Mouse (Mus musculus) E14TG2a.4 (cell line): ENCODE results near the gene Olfr56.
A peak's percentile ranks its signal among the peaks of the same experiment; 100 is the strongest.
"Not testable (repeated sequence)": the region's sequence is repeated elsewhere in the genome, so short reads cannot be mapped to it uniquely, and the experiment has no call there.

Source experiments
- H3K27me3 ChIP-seq: 2 replicates; pipeline ENCODE4 v1.6.1; 2014; ENCODE audit warnings: low read length, control low read depth; ENCODE audit not compliant: insufficient read depth
- H3K36me3 ChIP-seq: 2 replicates; pipeline ENCODE4 v1.6.1; 2014; ENCODE audit warnings: low read length, control low read depth; ENCODE audit not compliant: insufficient read depth
- H3K4me1 ChIP-seq: replicated peaks from 2 replicates; pipeline ENCODE4 v1.6.1; 2014; ENCODE audit warnings: low read depth, low read length, control low read depth
- H3K4me3 ChIP-seq: replicated peaks from 2 replicates; pipeline ENCODE4 v1.5.1; 2014; ENCODE audit warnings: mild to moderate bottlenecking, low read length
- H3K9me3 ChIP-seq: 2 replicates; pipeline ENCODE4 v1.6.1; 2014; ENCODE audit warnings: low read length, control low read depth
- CTCF ChIP-seq: conservative IDR thresholded peaks from 2 replicates; pipeline ENCODE4 v1.5.1; 2014; ENCODE audit warnings: low read length
- NANOG ChIP-seq: IDR thresholded peaks from 2 replicates; pipeline ENCODE4 v1.6.1; 2014; ENCODE audit warnings: borderline replicate concordance, low read length, mixed read lengths
- POU5F1 ChIP-seq: IDR thresholded peaks from 2 replicates; pipeline ENCODE4 v1.6.1; 2014; ENCODE audit warnings: low read length, borderline replicate concordance

The Olfr56 gene

GRCm38 (mm10) chr11:49124169-49124568 is 145.5 kb downstream of the Olfr56 start:
- Histone ChIP-seq H3K36me3 (no peaks in the 10 kb centered on the region), H3K27me3 (no peaks in the 10 kb centered on the region), H3K4me3 (no peak overlapping the region), H3K4me1 (no peaks in the 10 kb centered on the region), H3K9me3 (no peaks in the 10 kb centered on the region)
- TF ChIP-seq CTCF: no peak
- TF ChIP-seq NANOG: no peak
- no peak for TF ChIP-seq POU5F1

DNA sequence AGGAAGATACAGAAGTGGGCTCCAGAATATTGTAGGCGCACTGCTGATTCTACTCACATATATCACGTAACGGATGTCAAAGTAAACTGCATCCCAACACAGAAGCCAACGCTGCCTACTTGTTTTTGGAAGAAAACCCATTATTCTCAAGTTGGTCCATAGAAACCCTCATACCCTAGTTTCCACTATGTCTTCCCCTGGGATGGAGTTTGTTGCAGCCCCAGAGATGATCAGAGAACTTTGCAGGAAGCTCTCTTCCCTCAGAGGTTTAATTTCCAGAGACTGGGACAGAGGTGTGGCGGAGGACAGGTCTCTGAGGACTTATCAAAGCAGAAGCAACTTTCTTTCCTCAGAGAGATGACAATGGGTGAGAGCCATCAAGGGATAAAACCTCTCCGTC is 163.3 kb downstream of the Olfr56 start, which contains the start of gene Olfr1395:
TSS of gene Olfr1395 (plus strand) at position 301 of the 400 bp plus-strand sequence.
- no peaks in the 10 kb centered on the region for H3K4me1 ChIP-seq
- no peak for TF ChIP-seq POU5F1
- no peak for TF ChIP-seq NANOG
- no peak for TF ChIP-seq CTCF
- no peaks in the 10 kb centered on the region; the same call in 1 of the 2 replicates for H3K27me3 ChIP-seq
- no peak within 1 kb of the TSS for H3K4me3 ChIP-seq
- no peaks in the 10 kb centered on the region for H3K36me3 ChIP-seq
- no peaks in the 10 kb centered on the region for H3K9me3 ChIP-seq

DNA sequence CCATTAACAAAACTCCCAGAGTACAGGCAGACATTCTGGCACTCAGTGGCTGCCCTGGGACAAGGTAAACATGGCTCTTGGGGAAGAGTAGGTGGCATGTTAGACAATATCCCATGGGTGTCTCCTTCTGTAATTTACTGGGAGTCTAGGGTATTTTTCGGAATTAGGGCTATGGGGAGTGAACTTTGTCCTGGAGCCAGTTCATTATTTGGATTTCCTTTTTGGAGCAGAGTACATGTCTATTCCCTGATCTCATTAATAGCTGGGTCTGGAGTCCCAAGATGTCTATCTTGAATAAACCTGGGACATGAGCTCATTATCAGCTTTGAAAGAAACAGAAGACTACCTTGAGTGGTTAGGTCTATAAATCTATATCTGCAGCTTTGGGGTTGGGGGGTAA is 175.4 kb downstream of the Olfr56 start, which contains the start of gene Olfr1394:
TSS of gene Olfr1394 (plus strand) at position 301 of the 400 bp plus-strand sequence.
- TF ChIP-seq POU5F1 (no peak), CTCF (no peak), NANOG (no peak)
- H3K27me3 ChIP-seq: no peaks in the 10 kb centered on the region

DNA sequence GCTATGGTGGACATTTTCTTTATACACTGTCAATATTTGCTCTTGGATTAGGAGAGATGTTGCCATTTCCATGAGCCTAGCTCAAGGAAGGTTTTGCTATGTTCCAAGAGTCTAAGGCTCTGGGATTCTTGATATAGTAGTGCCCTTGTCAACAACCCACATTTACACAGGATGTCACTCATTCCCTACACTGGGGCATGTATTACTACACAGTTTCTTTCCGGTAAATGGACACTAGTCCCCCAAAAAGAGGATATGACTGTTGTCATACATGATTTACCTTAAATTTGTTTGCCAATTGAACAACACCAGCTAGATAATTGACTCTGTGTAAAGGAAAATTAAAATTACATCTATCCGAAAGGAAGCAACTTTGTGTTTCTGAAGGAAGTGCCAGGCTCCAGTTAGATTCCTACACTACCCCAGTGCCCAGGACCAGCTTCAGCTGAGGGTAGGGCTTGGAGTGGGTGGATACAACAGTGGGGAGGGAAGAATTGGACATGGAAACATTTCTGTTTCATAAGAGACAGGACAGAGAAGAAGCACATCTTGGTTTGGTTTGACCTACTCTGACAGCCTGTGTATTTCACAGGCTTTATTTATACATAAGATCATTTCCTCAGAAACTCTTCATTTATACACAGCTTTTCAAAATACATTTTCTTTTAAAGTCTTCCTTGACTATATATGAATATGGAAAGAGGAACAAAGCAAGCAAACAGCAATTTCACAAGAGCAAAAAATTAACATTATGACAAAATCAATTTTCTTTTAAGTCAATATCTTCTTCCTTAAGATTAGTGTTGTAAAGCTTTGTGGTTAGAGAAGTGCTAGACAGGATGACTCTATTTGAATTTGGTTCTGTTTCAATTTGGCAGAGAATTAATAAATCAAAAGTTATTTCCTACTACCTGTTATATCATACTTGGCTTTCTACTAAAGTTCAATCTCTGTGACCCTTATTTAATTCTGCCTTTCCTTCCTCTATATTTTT is 178.4 kb downstream of the Olfr56 start:
- no peak for TF ChIP-seq POU5F1
- H3K9me3 ChIP-seq: no peaks in the 10 kb centered on the region
- no peaks in the 10 kb centered on the region for H3K27me3 ChIP-seq
- H3K4me1 ChIP-seq: no peaks in the 10 kb centered on the region
- H3K36me3 ChIP-seq: no peaks in the 10 kb centered on the region
- H3K4me3 ChIP-seq: no peak overlapping the region

More for the DNA sequence above, 175.4 kb downstream of the Olfr56 start, which contains the start of gene Olfr1394:
- H3K36me3 ChIP-seq: no peaks in the 10 kb centered on the region
- no peak within 1 kb of the TSS for H3K4me3 ChIP-seq
- no peaks in the 10 kb centered on the region for H3K4me1 ChIP-seq
- no peaks in the 10 kb centered on the region for H3K9me3 ChIP-seq

DNA sequence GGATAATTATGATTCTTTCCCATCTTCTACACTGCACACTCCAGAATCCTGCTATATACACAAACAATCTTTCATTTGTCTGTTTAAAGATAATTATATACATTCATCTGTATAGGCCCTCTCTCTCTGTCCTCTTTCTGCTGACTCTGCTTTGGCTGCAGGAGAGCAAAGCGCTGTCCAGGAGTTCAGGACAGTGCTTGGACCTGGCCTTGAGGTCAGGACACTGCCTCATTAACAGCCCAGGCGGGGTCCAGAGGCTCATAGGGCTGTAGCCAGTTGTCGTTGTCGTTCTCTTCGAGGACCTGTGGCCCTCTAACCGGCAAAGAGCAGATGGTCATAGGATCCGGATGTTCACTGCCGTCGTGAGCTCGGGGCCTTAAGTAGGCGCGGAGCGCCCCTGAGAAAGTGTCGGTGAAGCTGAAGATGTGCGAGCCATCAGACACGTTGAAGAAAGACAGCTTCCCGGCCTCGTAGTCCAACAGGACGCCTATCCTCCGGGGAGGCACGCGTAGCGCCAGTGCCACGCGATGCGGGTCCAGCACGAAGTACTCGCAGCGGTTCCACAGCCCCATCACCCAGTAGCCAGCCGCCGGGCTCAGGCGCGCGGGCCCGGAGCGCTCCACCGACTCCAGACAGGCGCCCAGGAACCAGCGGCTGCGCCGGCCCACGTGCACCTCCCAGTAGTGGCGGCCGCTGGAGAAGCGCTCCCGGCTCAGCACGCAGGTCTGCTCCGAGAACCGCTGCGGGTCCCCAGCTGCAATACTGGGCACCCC is 190.3 kb downstream of the Olfr56 start:
- Histone ChIP-seq H3K27me3 (peaks cover 39% of the 10 kb centered on the region), H3K4me1 (peaks cover 4% of the 10 kb centered on the region), H3K36me3 (no peaks in the 10 kb centered on the region), H3K4me3 (peak overlapping the region; percentile 73), H3K9me3 (peaks cover 21% of the 10 kb centered on the region)
- TF ChIP-seq NANOG (no peak), POU5F1 (no peak), CTCF (no peak)

DNA sequence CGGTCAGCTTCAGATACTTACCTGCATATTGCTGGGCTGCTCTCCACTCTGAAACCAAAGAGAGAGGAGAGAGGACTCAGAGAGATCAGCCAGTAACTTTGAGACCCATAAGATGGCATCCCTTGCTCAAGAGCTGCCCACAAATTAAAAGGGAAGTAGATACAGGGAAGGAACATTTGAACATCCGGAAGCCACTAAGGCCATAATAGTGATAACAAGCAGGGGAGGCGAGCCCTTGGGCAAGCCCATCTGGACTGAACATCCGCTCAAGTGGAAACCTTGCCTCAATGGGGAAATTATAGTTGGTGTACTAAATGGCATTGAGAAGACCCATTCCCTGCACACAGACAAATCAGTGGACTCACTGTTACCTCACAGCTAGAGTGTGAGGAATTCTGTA is 191.9 kb downstream of the Olfr56 start:
- Histone ChIP-seq H3K4me1 (peaks cover 17% of the 10 kb centered on the region), H3K9me3 (peaks cover 19% of the 10 kb centered on the region), H3K36me3 (no peaks in the 10 kb centered on the region), H3K27me3 (peaks cover 39% of the 10 kb centered on the region), H3K4me3 (no peak overlapping the region)
- TF ChIP-seq NANOG: no peak

- Histone ChIP-seq H3K27me3 (peaks cover 18% of the 10 kb centered on the region), H3K4me1 (peaks cover 14% of the 10 kb centered on the region), H3K9me3 (peaks cover 3% of the 10 kb centered on the region; the same call in 1 of the 2 replicates), H3K4me3 (no peak overlapping the region), H3K36me3 (no peaks in the 10 kb centered on the region)
- TF ChIP-seq NANOG (no peak), CTCF (no peak; the same call in 1 of the 2 replicates), POU5F1 (no peak)
Measured at GRCm38 (mm10) chr11:49175345-49175744, 196.7 kb downstream of the Olfr56 start.

DNA sequence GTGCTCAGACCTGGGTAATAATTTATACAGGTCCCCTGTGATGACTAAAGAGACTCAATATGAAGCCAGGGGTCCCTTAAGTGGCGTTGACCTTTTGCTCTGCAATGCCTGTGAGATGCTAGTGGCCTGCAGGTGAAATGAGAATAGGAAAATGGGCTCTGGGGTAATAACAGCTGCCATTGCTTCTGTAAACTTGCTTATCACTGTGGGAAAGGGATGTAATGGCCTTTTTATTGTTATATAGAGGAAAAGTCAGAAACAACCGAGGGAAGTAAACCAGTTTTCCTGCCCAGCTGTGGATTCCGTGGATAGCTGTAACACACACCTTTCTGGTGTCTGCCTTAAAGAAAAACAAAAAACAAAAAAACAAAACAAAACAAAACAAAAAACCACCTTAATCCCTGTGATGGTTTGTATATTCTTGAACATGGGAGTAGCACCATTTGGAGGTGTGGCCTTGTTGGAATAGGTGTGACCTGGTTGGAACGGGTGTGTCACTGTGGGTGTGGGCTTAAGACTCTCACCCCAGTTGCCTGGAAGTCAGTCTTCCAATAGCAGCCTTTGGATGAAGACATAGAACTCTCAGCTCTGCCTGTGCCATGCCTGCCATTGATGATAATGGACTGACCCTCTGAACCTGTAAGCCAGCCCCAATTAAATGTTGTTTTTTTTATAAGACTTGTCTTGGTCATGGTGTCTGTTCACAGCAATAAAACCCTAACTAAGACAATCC is 197.5 kb downstream of the Olfr56 start:
- H3K36me3 ChIP-seq, H3K4me3 ChIP-seq, H3K9me3 ChIP-seq: not testable (repeated sequence)
- H3K4me1 ChIP-seq: peaks cover 16% of the 10 kb centered on the region
- H3K27me3 ChIP-seq: peaks cover 14% of the 10 kb centered on the region
